Mouse (Mus musculus) lung, postnatal 4 days (tissue): ENCODE measurements around the gene Rcor3.

Experiments
- DNase-seq, 2 experiments: peaks; one replicate each; pipeline ENCODE4 v3.0.0; 2021

Rcor3 gene

DNA sequence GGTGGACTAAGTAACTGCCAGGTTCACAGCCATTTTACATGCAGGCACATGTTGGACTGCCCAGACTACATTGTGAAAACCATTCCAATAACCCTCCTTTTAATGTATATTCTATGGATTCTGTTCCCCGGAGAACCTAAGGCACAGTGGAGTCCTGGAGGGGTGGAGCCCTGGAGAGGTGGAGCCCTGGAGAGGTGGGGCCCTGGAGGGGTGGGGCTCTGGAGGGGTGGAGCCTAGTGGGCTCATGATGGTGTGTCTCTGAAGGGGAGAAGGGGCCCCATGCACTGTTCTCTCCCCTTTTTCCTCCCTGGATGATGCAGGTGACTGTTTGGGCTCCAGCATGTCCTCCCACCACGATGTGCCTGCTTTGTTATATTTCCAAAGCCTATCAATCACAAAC, 69.7 kb downstream of the Rcor3 start:
- DNase-seq = no peak

DNA sequence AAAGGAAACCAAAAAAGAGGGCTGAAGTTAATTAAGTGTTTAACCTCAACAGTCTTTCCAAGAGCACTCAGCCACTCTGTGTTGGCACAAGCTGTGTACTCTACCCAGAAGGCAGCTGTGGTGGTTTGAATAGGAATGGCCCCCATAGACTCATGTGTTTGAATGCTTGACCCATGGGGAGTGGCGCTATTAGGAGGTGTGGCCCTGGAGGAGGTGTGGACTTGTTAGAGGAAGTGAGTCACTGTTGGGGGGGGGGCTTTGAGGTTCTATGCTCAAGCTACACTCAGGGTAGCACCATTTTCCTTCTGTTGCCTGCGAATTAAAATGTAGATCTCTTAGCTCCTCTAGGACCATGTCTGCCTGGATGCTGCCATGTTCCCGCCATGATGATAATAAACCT, 70.9 kb downstream of the Rcor3 start:
- no peak for DNase-seq

GRCm38 (mm10) chr1:192063209-192063946, 74.5 kb downstream of the Rcor3 start:
- no peak for DNase-seq

GRCm38 (mm10) chr1:192062682-192063081, 75.2 kb downstream of the Rcor3 start:
- peak in 1 of 2 experiments; percentile 47 for DNase-seq

DNA sequence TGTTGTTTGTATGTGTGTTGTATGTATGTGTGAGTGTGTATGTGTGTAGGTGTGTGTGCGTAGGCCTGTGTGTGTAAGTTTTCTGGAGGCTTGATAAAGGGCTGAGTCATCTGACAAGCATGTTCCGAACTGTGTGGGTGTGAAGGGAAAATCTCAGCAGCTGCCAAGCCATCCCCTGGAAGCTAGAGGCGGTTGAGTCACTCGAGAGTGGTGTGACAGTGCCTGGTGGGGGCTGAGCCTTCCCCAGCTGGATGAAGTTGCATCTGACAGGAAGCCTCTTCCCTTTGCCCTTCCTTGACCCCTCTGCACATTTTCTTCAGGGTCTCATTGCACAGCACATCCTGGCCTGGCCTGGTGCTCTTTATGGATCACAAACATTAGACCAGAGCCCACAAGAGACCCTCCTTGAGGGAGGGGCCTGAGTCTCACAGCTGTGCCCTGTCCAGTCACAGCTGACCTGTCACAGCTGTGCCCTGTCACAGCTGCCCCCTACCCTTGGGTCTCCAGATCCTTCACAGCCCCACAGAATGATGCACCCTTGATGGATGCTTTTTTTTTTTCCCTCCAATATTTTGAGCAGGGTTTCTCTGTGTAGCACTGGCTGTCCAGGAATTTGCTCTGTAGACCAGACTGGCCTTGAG, 76.1 kb downstream of the Rcor3 start:
- DNase-seq = peak; percentile 63 to 86

- no peak for DNase-seq
These were observed 79.0 kb downstream of the Rcor3 start for GRCm38 (mm10) chr1:192058911-192059310.

GRCm38 (mm10) chr1:192053726-192054125, 84.1 kb downstream of the Rcor3 start:
- no peak for DNase-seq

DNA sequence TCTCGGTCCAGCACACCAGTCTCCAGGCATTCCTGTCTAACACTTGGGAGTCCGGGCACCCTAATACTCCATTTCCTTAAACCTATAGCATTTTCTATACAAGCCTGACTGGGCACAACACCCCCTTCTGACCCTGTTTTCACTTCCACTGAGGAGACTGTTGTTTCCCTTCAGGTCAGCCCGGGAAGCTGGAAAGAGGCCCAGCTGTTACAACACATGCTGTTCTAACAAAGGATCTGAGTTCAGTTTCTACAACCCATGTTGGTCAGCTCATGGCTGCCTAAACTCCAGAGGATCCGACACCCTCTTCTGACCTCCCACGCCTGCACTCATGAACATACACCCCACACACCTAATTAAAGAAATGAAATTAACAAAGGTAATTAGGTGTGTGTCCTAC, 84.9 kb downstream of the Rcor3 start:
- no peak for DNase-seq

- DNase-seq = no peak
These were observed 85.4 kb downstream of the Rcor3 start for GRCm38 (mm10) chr1:192052461-192052860.
